Mouse (Mus musculus): ENCODE results near the gene E130311K13Rik. TPM values are rescaled to one million over a fixed set of nuclear protein-coding genes. Genes with fewer than 3 reads are reported as not detected.

E130311K13Rik gene
- polyA plus RNA-seq (2016; fragmentation: Nextera tagmentation; extraction: Ambion mirVana) = 3.9 and 5.1 TPM in 2 replicates

DNA sequence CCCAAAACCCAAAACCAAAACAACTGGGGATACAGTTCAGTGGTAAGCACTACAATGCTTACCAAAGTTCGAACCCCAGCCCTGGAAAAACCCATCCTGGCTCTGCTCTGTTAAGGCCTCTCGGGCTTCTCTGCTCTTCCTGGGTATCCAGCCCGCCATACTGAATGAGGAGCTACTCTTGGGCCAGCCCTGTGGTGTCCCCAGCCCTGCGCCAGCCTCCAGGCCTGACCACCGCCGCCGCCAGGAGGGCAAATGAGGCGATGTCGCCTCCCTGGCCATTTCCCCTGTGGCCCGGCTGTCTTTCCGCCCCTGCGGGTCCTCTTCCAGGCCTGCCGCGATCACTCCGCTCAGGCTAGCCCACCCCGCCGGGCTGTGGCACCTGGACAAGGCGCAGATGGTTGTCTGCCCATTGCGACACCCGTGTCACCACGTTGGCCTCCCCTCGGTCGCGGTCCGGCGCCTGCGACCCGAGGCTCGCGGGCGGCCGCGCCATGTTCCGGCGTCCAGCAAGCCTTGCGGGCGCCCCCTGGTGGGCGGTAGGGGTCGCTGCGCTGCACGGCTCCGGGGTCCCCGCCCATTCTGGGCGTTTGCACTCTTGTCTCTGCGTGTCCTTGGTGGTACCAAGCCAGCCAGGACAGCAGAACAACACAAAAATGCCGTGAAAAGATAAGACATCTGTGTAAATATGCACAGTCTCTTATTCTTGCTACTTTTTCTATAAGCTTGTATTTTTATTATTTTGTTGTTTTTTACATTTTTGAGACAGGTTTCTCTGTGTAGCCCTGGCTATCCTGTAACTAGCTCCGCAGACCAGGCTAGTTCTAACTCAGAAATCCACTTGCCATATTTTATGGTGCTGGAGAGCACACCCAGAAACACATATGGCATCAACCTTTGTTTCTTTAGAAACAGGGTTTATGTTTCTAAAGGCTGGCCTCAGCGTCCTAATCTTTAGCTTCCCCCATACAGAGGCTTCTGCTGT is at the start of gene E130311K13Rik:
TSS of gene E130311K13Rik (minus strand) at position 595 of the 982 bp plus-strand sequence.
- H3K36me3 ChIP-seq = no peaks in the 10 kb centered on the region
- H3K9me3 ChIP-seq = no peaks in the 10 kb centered on the region
- H3K27me3 ChIP-seq (ENCODE audit: insufficient read depth, poor library complexity, severe bottlenecking) = no peaks in the 10 kb centered on the region
- 5% methylated on average over 48 of the region's 48 CpGs for WGBS
- H3K4me3 ChIP-seq = peak within 1 kb of the TSS; percentile 81
- peak; percentile 92 for DNase-seq (ENCODE audit: low spot score)
- H3K27ac ChIP-seq = peak within 1 kb of the TSS; percentile 98
- no peaks in the 10 kb centered on the region for H3K4me1 ChIP-seq

DNA sequence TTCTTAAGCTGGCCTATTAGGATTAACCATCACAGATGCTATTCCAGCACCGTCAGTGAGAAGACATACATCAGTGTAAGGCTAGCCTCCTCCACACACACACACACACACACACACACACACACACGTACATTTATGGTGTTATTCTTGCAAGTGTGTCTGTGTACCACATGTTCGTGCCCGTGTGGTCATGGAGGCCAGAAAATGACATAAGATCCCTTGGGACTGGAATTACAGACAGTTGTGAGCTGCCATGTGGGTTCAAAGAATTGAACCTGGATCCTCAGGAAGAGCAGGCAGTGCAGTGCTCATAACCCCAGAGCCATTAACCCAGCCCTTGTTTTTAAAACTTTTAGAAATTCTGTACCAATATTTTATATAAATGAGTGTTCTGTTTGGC is 48.6 kb upstream of the E130311K13Rik start:
- H3K9me3 ChIP-seq = no peaks in the 10 kb centered on the region
- no peak overlapping the region for H3K27ac ChIP-seq
- 83% methylated on average over 4 of the region's 4 CpGs for WGBS
- no peak for DNase-seq (ENCODE audit: low spot score)
- no peaks in the 10 kb centered on the region for H3K27me3 ChIP-seq (ENCODE audit: insufficient read depth, poor library complexity, severe bottlenecking)
- H3K4me3 ChIP-seq = no peak overlapping the region
- H3K36me3 ChIP-seq = peaks cover 27% of the 10 kb centered on the region
- peaks cover 14% of the 10 kb centered on the region for H3K4me1 ChIP-seq

DNA sequence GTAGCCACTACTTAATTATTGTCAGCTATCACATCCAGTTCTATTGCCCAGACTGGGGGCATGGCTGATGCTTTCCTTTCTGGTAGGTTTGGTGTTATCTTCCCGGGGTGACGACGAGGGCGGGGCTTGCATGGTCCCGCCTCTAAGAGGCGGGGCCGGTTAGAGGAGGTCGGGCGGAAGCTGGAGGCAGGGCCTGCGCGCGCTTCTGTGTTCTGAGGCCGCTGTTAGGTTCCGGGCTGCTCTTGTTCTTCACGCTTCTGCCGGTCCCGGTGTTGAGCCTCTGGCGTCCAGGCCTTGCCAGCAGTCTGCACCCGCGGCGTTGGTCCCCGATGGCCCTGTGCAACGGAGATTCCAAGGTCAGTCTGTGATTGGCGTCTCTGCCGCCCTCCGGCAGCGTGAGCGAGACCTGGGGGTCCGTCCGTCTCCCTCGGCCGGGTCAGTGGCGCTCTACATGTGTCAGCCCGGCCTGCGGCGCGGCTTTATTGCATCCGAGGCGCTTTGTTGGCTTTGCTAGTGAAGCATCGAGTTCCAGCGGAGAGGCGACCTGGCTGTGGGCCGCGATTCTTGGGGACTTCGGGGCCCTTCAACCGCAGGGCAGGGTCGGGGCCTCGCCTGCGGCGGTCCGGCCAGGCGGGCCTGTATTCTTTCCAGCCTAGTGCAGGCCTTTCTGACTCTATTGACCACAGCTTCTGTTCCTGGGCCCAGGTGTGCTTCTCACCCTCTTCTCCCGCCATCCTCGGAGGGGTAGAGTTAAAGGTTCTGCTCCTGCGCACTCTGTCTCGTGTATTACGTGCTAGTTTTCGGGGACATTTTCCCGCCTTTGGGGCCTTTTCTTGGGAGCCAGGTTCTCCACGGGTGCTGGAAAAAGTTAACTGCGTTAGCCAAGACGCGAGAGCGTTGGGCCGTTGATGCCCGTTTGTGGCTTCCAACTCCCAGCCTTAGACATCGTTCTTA is 47.0 kb upstream of the E130311K13Rik start, which contains the start of gene Gmps:
TSS of gene Gmps (plus strand) at position 152 of the 954 bp plus-strand sequence.
- no peaks in the 10 kb centered on the region for H3K27me3 ChIP-seq (ENCODE audit: insufficient read depth, poor library complexity, severe bottlenecking)
- H3K36me3 ChIP-seq = peaks cover 12% of the 10 kb centered on the region
- peak within 1 kb of the TSS; percentile 96 for H3K27ac ChIP-seq
- H3K4me3 ChIP-seq = peak within 1 kb of the TSS; percentile 92
- peak; percentile 96 for DNase-seq (ENCODE audit: low spot score)
- H3K4me1 ChIP-seq = peaks cover 14% of the 10 kb centered on the region
- WGBS = under 1% methylated on average over 67 of the region's 67 CpGs
- no peaks in the 10 kb centered on the region for H3K9me3 ChIP-seq

DNA sequence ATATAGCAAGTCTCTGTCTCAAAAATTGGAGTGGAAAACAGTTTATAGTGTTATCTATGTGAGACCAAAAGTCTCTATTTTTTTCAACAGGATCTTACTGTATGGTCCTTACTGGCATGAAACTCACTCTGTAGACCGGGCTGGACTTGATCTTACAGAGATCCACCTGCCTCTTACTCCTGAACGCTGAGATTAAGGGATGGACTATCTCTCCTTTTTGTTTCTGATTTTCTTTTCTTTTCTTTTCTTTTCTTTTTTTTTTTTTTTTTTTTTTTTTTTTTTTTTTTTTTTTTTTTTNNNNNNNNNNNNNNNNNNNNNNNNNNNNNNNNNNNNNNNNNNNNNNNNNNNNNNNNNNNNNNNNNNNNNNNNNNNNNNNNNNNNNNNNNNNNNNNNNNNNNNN is 36.7 kb upstream of the E130311K13Rik start:
- no peaks in the 10 kb centered on the region for H3K9me3 ChIP-seq
- H3K36me3 ChIP-seq = no peaks in the 10 kb centered on the region
- no peak for DNase-seq (ENCODE audit: low spot score)
- no peak overlapping the region for H3K4me3 ChIP-seq
- H3K27ac ChIP-seq = no peak overlapping the region
- peaks cover 20% of the 10 kb centered on the region; the same call in 1 of the 2 replicates for H3K4me1 ChIP-seq
- WGBS = 69% methylated on average over 2 of the region's 2 CpGs
- peaks cover 12% of the 10 kb centered on the region; the same call in 1 of the 2 replicates for H3K27me3 ChIP-seq (ENCODE audit: insufficient read depth, poor library complexity, severe bottlenecking)

DNA sequence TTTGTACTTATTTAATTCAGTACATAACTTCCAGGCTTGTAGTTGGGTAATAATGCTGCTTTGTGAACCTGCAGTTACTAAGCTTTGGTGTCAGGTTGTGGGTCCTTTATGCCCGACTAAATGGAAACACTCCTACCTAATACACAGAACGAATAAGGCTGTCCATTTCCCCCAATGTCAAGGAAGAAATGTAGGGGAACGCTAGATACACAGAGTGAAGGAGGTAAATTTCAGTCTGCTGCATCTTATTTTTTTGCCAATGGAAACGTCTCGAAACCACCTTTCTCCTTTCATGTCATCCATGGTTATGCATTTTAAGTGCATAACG is 35.6 kb upstream of the E130311K13Rik start:
- Histone ChIP-seq H3K27ac (peak overlapping the region; percentile 92), H3K4me3 (peak overlapping the region; percentile 93), H3K4me1 (peaks cover 20% of the 10 kb centered on the region; the same call in 1 of the 2 replicates), H3K9me3 (no peaks in the 10 kb centered on the region), H3K27me3 (ENCODE audit: insufficient read depth, poor library complexity, severe bottlenecking) (peaks cover 12% of the 10 kb centered on the region; the same call in 1 of the 2 replicates), H3K36me3 (no peaks in the 10 kb centered on the region)
- WGBS = 76% methylated on average over 6 of the region's 6 CpGs
- DNase-seq (ENCODE audit: low spot score) = no peak

DNA sequence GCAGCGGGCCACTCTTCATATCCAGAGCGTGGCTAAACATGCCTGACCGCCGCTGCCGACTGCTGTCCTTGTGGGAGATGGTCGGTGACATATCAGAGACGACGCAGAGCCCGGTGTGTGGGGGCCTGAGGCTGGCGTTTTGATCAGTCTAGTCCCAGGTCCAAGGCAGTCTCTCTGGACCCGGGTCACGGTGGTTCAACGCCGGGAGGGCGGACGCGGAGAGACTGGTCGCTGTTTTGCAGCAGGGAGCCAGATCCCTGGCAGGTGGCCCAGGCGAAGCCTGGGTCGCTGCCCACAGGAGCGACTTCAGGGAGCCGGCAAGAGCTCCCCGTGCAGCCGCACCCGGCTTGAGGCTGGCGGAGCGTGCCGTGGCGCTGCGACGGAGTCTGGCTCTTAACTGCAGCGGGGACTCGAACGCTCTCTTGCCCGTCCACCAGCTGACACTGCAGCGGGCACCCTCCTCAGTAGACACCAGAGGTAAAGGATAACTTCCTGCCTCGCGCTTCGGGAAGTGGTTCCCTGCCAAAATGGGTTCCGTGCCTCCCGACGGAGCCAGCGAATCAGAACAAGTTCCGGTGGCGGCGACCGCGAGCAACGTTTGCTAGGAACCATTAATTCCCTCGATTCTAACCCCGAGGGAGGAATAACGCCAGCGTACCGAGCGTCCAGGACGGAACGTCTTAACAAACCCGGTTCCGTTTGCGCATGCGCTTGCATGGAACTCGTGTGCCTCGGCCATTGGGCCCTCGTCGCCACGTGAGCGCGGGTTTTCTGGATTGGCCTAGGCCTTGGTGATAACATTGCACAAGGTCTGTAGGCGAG is 35.0 kb upstream of the E130311K13Rik start, which contains the start of gene Slc33a1:
TSS of gene Slc33a1 (minus strand) at position 669 of the 822 bp plus-strand sequence.
- Histone ChIP-seq H3K27me3 (ENCODE audit: insufficient read depth, poor library complexity, severe bottlenecking) (peaks cover 12% of the 10 kb centered on the region; the same call in 1 of the 2 replicates), H3K4me1 (peaks cover 20% of the 10 kb centered on the region; the same call in 1 of the 2 replicates), H3K4me3 (peak within 1 kb of the TSS; percentile 93), H3K27ac (peak within 1 kb of the TSS; percentile 92), H3K9me3 (no peaks in the 10 kb centered on the region), H3K36me3 (no peaks in the 10 kb centered on the region)
- DNase-seq (ENCODE audit: low spot score) = peak; percentile 99
- WGBS = under 1% methylated on average over 69 of the region's 69 CpGs

DNA sequence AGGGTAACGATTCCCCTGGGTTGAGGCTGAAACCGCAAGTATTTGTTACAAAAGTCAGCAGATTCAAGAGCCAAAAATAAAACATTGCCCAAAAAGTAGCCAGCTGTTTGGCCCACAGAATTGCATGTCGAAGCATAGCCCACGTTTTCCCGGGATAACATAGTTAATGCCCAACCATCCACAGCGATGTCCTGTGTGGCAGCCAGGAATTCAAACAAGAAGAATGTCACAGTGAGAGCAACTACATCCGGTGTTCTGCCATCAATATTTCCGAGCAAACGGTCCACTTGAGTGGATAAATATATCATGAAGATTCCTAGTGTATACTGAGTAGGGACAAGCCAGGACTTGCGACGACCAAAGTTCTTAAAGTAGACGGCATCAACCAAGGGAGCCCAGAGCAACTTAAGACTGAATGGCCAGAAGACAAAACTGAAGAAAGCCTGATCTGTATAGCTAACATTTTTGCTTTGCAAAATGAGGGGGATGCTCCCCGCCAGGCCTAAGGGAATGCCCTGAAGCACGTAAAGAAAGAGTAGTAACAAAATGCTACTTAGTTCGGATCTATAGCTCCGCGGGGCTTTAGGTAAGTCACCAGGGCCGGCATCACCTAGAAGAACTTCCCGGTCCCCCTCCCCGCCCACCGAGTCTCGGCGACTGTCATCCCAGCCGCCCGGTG is 34.3 kb upstream of the E130311K13Rik start:
- WGBS = 9% methylated on average over 25 of the region's 25 CpGs
- peak overlapping the region; percentile 93 for H3K4me3 ChIP-seq
- no peaks in the 10 kb centered on the region for H3K36me3 ChIP-seq
- peaks cover 10% of the 10 kb centered on the region; the same call in 1 of the 2 replicates for H3K27me3 ChIP-seq (ENCODE audit: insufficient read depth, poor library complexity, severe bottlenecking)
- no peaks in the 10 kb centered on the region for H3K9me3 ChIP-seq
- DNase-seq (ENCODE audit: low spot score) = no peak
- peak overlapping the region; percentile 92 for H3K27ac ChIP-seq
- H3K4me1 ChIP-seq = peaks cover 20% of the 10 kb centered on the region; the same call in 1 of the 2 replicates

DNA sequence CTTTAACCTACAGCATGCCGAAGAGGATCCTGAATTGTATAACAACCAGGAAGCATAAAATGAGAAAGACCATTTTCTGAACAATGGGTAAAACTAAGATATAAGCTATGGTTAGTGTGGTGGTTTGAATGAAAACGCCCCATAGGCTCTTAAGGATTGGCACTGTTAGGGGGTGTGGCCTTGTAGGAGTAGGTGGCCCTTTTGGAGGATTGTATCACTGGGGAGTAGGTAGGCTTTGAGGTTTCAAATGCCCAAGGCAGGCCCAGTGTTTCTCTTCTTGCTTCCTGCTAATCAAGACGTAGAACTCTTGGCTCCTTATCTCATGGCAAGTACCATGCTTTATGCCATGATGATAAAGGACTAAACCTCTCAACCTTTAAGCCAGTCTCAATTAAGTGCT is 20.6 kb upstream of the E130311K13Rik start:
- Histone ChIP-seq H3K4me1 (no peaks in the 10 kb centered on the region), H3K27me3 (ENCODE audit: insufficient read depth, poor library complexity, severe bottlenecking) (no peaks in the 10 kb centered on the region), H3K4me3 (no peak overlapping the region), H3K36me3 (peaks cover 10% of the 10 kb centered on the region; the same call in 1 of the 2 replicates), H3K9me3 (no peaks in the 10 kb centered on the region), H3K27ac (no peak overlapping the region)
- 70% methylated on average over 3 of the region's 3 CpGs for WGBS
- DNase-seq (ENCODE audit: low spot score) = no peak

DNA sequence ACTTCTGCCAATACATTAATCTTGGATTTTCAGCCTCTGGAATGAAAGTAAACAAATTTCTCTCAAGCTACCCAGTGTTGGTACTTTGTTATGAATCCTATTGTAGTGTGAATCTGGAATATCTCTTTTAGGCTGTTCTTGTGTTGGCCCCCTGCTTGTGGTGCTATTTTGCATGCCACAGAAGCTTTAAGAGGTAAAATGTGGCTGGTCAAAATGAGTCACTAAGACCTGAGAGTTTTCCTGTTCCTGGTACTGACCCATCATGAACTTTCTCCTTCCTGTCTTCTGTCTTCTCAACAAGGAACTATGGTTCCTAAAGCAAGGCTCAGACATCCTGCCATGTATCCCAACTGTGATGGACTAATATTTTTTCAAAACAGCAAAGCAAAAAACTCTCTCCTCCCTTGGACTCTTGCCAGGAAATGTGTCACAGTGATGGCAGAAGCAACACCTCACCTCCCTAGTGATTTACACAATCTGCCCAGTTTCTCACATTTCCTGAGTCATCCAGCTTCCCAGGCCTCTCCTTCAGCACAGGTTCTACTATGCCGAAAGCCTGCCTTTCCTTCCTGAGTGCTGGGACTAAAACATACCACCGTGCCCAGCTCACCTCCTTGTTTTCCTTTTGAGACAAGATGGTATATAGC is 12.1 kb upstream of the E130311K13Rik start:
- no peaks in the 10 kb centered on the region for H3K9me3 ChIP-seq
- 85% methylated on average over 2 of the region's 2 CpGs for WGBS
- no peak overlapping the region for H3K27ac ChIP-seq
- H3K4me1 ChIP-seq = no peaks in the 10 kb centered on the region
- no peak overlapping the region for H3K4me3 ChIP-seq
- no peak for DNase-seq (ENCODE audit: low spot score)
- H3K27me3 ChIP-seq (ENCODE audit: insufficient read depth, poor library complexity, severe bottlenecking) = no peaks in the 10 kb centered on the region
- peaks cover 2% of the 10 kb centered on the region for H3K36me3 ChIP-seq

DNA sequence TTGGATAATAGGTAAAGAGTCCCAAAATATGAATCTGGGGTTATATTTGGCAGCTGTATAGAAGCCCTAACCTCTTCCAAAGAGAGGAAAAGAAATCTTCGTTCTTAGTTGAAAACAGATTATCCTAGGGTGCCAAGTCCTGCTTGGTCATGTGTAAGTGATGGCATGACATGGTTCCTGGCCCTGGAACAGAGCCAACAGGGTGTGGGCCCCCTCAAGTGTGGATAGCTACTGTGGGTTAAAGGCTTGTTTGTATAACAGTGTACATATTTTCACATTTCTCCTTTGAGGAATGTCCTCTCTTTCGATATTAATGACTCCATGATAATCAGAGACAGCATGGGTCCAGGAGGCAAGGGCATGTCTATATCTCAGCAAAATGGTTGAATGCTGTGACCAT is 9.7 kb upstream of the E130311K13Rik start:
- no peak for DNase-seq (ENCODE audit: low spot score)
- Histone ChIP-seq H3K27me3 (ENCODE audit: insufficient read depth, poor library complexity, severe bottlenecking) (no peaks in the 10 kb centered on the region), H3K27ac (no peak overlapping the region), H3K4me1 (no peaks in the 10 kb centered on the region), H3K36me3 (no peaks in the 10 kb centered on the region; the same call in 1 of the 2 replicates), H3K4me3 (no peak overlapping the region), H3K9me3 (no peaks in the 10 kb centered on the region)
- 88% methylated on average over 2 of the region's 2 CpGs for WGBS

DNA sequence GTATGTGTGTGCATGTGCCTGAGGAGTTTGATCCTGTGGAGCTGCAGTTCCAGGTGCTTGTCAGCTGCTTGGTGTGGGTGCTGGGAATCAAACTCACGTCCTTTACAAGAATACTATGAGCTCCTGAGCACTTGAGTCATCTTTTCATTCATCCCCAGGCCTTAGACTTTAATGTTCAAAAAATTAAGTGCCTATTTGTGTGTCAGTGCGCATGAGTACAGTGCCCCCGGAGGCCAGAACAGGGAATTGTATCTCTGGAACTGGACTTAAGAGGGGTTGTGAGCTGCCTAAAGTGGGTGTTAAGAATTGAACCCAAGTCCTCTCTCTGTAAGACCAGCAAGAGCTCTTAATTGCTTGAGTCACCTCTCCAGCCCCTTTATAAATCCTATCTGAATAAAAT is 9.6 kb downstream of the E130311K13Rik start:
- DNase-seq (ENCODE audit: low spot score) = no peak
- Histone ChIP-seq H3K27ac (no peak overlapping the region), H3K4me3 (no peak overlapping the region), H3K4me1 (no peaks in the 10 kb centered on the region), H3K27me3 (ENCODE audit: insufficient read depth, poor library complexity, severe bottlenecking) (no peaks in the 10 kb centered on the region), H3K9me3 (no peaks in the 10 kb centered on the region), H3K36me3 (peaks cover 8% of the 10 kb centered on the region; the same call in 1 of the 2 replicates)
- 63% methylated on average over 3 of the region's 3 CpGs for WGBS

Data from heart, embryonic 10.5 days (tissue).